Mouse (Mus musculus): ENCODE measurements around the gene Ism1. TPM values are rescaled to one million over a fixed set of nuclear protein-coding genes. Genes with fewer than 3 reads are reported as not detected.

Gene Ism1
- total and polyA plus RNA-seq, 3 experiments = not detected

DNA sequence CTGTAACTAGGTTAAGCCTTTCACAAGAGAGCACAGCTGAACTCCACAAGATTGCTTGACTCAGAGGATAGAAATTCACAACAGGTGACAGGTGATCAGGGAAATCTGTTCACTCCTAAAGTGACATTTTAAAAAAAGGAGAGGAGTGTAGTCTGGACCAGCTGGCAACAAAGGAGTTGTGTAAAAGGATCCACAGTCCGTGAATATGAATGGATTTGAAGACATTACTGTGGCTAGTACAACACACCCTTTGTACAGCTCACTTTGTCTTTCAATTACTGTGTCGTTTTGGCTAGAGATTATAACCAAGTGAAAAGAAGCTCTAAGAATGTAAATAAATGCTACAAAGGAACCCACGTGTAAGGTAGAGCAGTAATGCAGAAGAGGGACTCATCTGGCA is 33.7 kb downstream of the Ism1 start:
- no peak overlapping the region for H3K4me3 ChIP-seq (replicated peaks in 1 of 3; ENCODE audit: low read depth in 2 of 3, low read length in 2 of 3, poor library complexity in 1 of 3)
- H3K27ac ChIP-seq (ENCODE audit: insufficient read depth, low read depth) = no peak overlapping the region
- H3K36me3 ChIP-seq (replicated peaks in 1 of 2; ENCODE audit: control insufficient read depth in 1 of 2, insufficient read depth in 1 of 2, low read length in 1 of 2) = no peaks in the 10 kb centered on the region
- in situ Hi-C loops (cut with MboI; ENCODE audit: low pct_ligation_motif_present, low pct_unique_long_range_greater_than_20kb, low sequenced_read_pairs) = no loop called here
- peak overlapping the region; percentile 17; the same call in 1 of the 2 replicates for H3K4me2 ChIP-seq (ENCODE audit: insufficient read depth, low read depth, poor library complexity, severe bottlenecking)
- no peak overlapping the region for H3K9ac ChIP-seq (ENCODE audit: insufficient read depth, low read depth)
- no peak for TF ChIP-seq PAX5 (IDR thresholded peaks at IDR 0.05; ENCODE audit: low read length)
- TF ChIP-seq BHLHE40 (IDR thresholded peaks at IDR 0.05; ENCODE audit: low read depth, low read length) = no peak
- no peak for TF ChIP-seq MXI1 (IDR thresholded peaks at IDR 0.05; ENCODE audit: low read depth, low read length)
- no peak for TF ChIP-seq TBP (conservative IDR thresholded peaks at IDR 0.05; ENCODE audit: low read depth, low read length)
- no peak for TF ChIP-seq CTCF (conservative IDR thresholded peaks at IDR 0.05 in 1 of 2, IDR thresholded peaks at IDR 0.05 in 1 of 2; ENCODE audit: low read depth in 2 of 2, low read length in 2 of 2)
- no peak for TF ChIP-seq E2F4 (IDR thresholded peaks at IDR 0.05; ENCODE audit: insufficient replicate concordance, low read depth, low read length)
- TF ChIP-seq MAX (IDR thresholded peaks at IDR 0.05; ENCODE audit: low read length) = no peak
- TF ChIP-seq IRF4 (IDR thresholded peaks at IDR 0.05; ENCODE audit: low read depth, low read length) = no peak
- TF ChIP-seq MEF2A (IDR thresholded peaks at IDR 0.05; ENCODE audit: borderline replicate concordance, low read depth, low read length) = no peak
- no peak for TF ChIP-seq USF1 (IDR thresholded peaks at IDR 0.05; ENCODE audit: low read depth, low read length)
- TF ChIP-seq RCOR1 (conservative IDR thresholded peaks at IDR 0.05; ENCODE audit: low read depth, low read length) = no peak
- no peaks in the 10 kb centered on the region for H3K79me2 ChIP-seq (replicated peaks; ENCODE audit: control insufficient read depth, extremely low read depth, insufficient read depth, poor library complexity, severe bottlenecking)
- peaks cover 11% of the 10 kb centered on the region for H3K27me3 ChIP-seq (replicated peaks)
- dilution Hi-C loops (cut with MboI; ENCODE audit: extremely low pct_ligation_motif_present, extremely low pct_unique_long_range_greater_than_20kb, low sequenced_read_pairs) = no loop called here
- H3K9me3 ChIP-seq (replicated peaks; ENCODE audit: low read length) = no peaks in the 10 kb centered on the region
- DNase-seq (ENCODE audit: extremely low read depth) = no peak
- H3K4me1 ChIP-seq (ENCODE audit: control insufficient read depth in 1 of 2, insufficient read depth in 2 of 2) = no peaks in the 10 kb centered on the region

GRCm38 (mm10) chr2:139712046-139712445 is 34.1 kb downstream of the Ism1 start:
- Histone ChIP-seq H3K79me2 (replicated peaks; ENCODE audit: control insufficient read depth, extremely low read depth, insufficient read depth, poor library complexity, severe bottlenecking) (no peaks in the 10 kb centered on the region), H3K4me2 (ENCODE audit: insufficient read depth, low read depth, poor library complexity, severe bottlenecking) (peak overlapping the region; percentile 17; the same call in 1 of the 2 replicates), H3K4me3 (replicated peaks in 1 of 3; ENCODE audit: low read depth in 2 of 3, low read length in 2 of 3, poor library complexity in 1 of 3) (no peak overlapping the region), H3K9me3 (replicated peaks; ENCODE audit: low read length) (no peaks in the 10 kb centered on the region), H3K36me3 (replicated peaks in 1 of 2; ENCODE audit: control insufficient read depth in 1 of 2, insufficient read depth in 1 of 2, low read length in 1 of 2) (no peaks in the 10 kb centered on the region), H3K9ac (ENCODE audit: insufficient read depth, low read depth) (no peak overlapping the region), H3K27me3 (replicated peaks) (peaks cover 11% of the 10 kb centered on the region), H3K27ac (ENCODE audit: insufficient read depth, low read depth) (no peak overlapping the region), H3K4me1 (ENCODE audit: control insufficient read depth in 1 of 2, insufficient read depth in 2 of 2) (no peaks in the 10 kb centered on the region)
- DNase-seq (ENCODE audit: extremely low read depth) = no peak
- TF ChIP-seq ZNF384 (IDR thresholded peaks at IDR 0.05; ENCODE audit: low read depth, low read length) = no peak
- no peak for TF ChIP-seq PAX5 (IDR thresholded peaks at IDR 0.05; ENCODE audit: low read length)
- no peak for TF ChIP-seq MXI1 (IDR thresholded peaks at IDR 0.05; ENCODE audit: low read depth, low read length)
- no peak for TF ChIP-seq RAD21 (IDR thresholded peaks at IDR 0.05; ENCODE audit: low read depth, low read length)
- no peak for TF ChIP-seq USF2 (conservative IDR thresholded peaks at IDR 0.05; ENCODE audit: low read depth, low read length)
- TF ChIP-seq JUN (IDR thresholded peaks at IDR 0.05; ENCODE audit: insufficient read depth, low read depth, low read length) = no peak
- TF ChIP-seq MYC (IDR thresholded peaks at IDR 0.05; ENCODE audit: low read depth, low read length) = no peak
- no peak for TF ChIP-seq MAFK (IDR thresholded peaks at IDR 0.05; ENCODE audit: insufficient replicate concordance, low read length)
- TF ChIP-seq SMC3 (IDR thresholded peaks at IDR 0.05; ENCODE audit: low read depth, low read length) = no peak
- no peak for TF ChIP-seq TBP (conservative IDR thresholded peaks at IDR 0.05; ENCODE audit: low read depth, low read length)
- TF ChIP-seq POLR2A (IDR thresholded peaks at IDR 0.05; ENCODE audit: low read depth, low read length) = no peak
- no peak for TF ChIP-seq NELFE (IDR thresholded peaks at IDR 0.05; ENCODE audit: low read depth, low read length)
- no peak for TF ChIP-seq ELF1 (IDR thresholded peaks at IDR 0.05; ENCODE audit: low read depth, low read length)
- no peak for TF ChIP-seq HCFC1 (IDR thresholded peaks at IDR 0.05; ENCODE audit: low read depth, low read length)
- TF ChIP-seq BHLHE40 (IDR thresholded peaks at IDR 0.05; ENCODE audit: low read depth, low read length) = no peak
- TF ChIP-seq MAX (IDR thresholded peaks at IDR 0.05; ENCODE audit: low read length) = no peak
- TF ChIP-seq ETS1 (conservative IDR thresholded peaks at IDR 0.05; ENCODE audit: low read depth, low read length) = no peak
- TF ChIP-seq ZC3H11A (IDR thresholded peaks at IDR 0.05; ENCODE audit: low read depth, low read length) = no peak
- TF ChIP-seq EP300 (IDR thresholded peaks at IDR 0.05; ENCODE audit: low read length) = no peak
- in situ Hi-C loops (cut with MboI; ENCODE audit: low pct_ligation_motif_present, low pct_unique_long_range_greater_than_20kb, low sequenced_read_pairs) = no loop called here
- dilution Hi-C loops (cut with MboI; ENCODE audit: extremely low pct_ligation_motif_present, extremely low pct_unique_long_range_greater_than_20kb, low sequenced_read_pairs) = no loop called here

Measured in CH12.LX (cell line).